Mouse (Mus musculus) olfactory bulb, adult 2 months (tissue): ENCODE measurements around the gene Trim43b.
"Not testable (repeated sequence)": the region's sequence is repeated elsewhere in the genome, so short reads cannot be mapped to it uniquely, and the experiment has no call there.

Experiments used
- CTCF ChIP-seq: fragments of 200-500 bp; IDR thresholded peaks from 2 replicates; pipeline ENCODE4 v1.5.1; 2012; ENCODE audit warnings: low read depth, mild to moderate bottlenecking, low read length, moderate library complexity; ENCODE audit not compliant: insufficient read depth
- POLR2A ChIP-seq: fragments of 200-500 bp; IDR thresholded peaks from 2 replicates; pipeline ENCODE4 v1.6.1; 2012; ENCODE audit warnings: mild to moderate bottlenecking, low read depth, low read length, moderate library complexity; ENCODE audit not compliant: insufficient read depth

DNA sequence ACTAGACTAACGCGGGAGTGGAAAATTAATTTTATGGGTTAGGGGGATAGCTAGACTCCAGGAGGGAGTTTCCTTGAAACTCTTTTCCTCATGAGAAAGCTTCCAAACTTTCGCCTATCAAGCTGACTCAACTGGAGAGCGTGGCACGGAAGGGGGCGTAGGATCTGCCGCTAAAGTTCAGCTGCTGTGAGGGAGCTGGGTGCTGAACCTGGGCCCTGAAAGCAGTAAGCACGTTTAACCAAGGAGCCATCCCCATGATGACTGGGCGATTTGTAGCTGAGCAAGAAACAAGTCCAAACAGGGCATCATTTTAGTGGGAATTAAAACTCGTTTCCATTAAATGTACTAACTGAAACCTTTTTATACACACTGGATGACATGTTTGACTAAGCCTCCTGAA is 13.0 kb downstream of the Trim43b start:
- TF ChIP-seq CTCF, POLR2A: not testable (repeated sequence)
